Mouse (Mus musculus) forebrain, embryonic 11.5 days (tissue): ENCODE results near the gene Esyt3. TPM values are rescaled to one million over a fixed set of nuclear protein-coding genes. Genes with fewer than 3 reads are reported as not detected.

Experiments
- ATAC-seq: fragments of 200-750 bp; cut with Nextera tagmentation; replicated peaks from 2 replicates; pipeline ENCODE4 v1.8.0; 2017; ENCODE audit warnings: moderate TSS enrichment; ENCODE audit not compliant: low FRiP score
- DNase-seq: peaks from one replicate; pipeline ENCODE4 v3.0.0-alpha.2; 2017; ENCODE audit warnings: low spot score
- H3K27ac ChIP-seq: fragments of 300-500 bp; sonication (generic); 2 replicates; pipeline ENCODE4 v1.5.1; 2014; ENCODE audit warnings: low read depth, low read length
- H3K27me3 ChIP-seq: fragments of 300-500 bp; sonication (generic); 2 replicates; pipeline ENCODE4 v1.6.1; 2014; ENCODE audit warnings: mild to moderate bottlenecking, low read length, mixed read lengths; ENCODE audit not compliant: control insufficient read depth, insufficient read depth
- H3K36me3 ChIP-seq: fragments of 300-500 bp; sonication (generic); 2 replicates; pipeline ENCODE4 v1.6.1; 2014; ENCODE audit warnings: mild to moderate bottlenecking, low read length, moderate library complexity, mixed read lengths; ENCODE audit not compliant: control insufficient read depth, insufficient read depth
- H3K4me1 ChIP-seq: fragments of 300-500 bp; sonication (generic); replicated peaks from 2 replicates; pipeline ENCODE4 v1.6.1; 2014; ENCODE audit warnings: low read length, mixed read lengths; ENCODE audit not compliant: control insufficient read depth, insufficient read depth
- H3K4me2 ChIP-seq: fragments of 300-500 bp; sonication (generic); 2 replicates; pipeline ENCODE4 v1.6.1; 2014; ENCODE audit warnings: low read depth, mild to moderate bottlenecking, low read length, moderate library complexity, mixed read lengths; ENCODE audit not compliant: severe bottlenecking
- H3K4me3 ChIP-seq: fragments of 300-500 bp; sonication (generic); 2 replicates; pipeline ENCODE4 v1.5.1; 2014; ENCODE audit warnings: low read depth, low read length
- H3K9ac ChIP-seq: fragments of 300-500 bp; sonication (generic); 2 replicates; pipeline ENCODE4 v1.6.1; 2014; ENCODE audit warnings: low read length
- H3K9me3 ChIP-seq: fragments of 300-500 bp; sonication (generic); 2 replicates; pipeline ENCODE4 v1.6.1; 2016; ENCODE audit warnings: low read length, mixed read lengths; ENCODE audit not compliant: control insufficient read depth
- WGBS: fragments of 180-500 bp; shearing (Covaris S2); extraction: QIAGEN DNeasy Blood & Tissue Kit; methylation state at CpG from one replicate; pipeline ENCODE4 v1.1.7; 2014; 5-methylcytosine and 5-hydroxymethylcytosine counted together
- polyA plus RNA-seq: library from polyadenylated mRNA; unstranded; fragments of >200 nt; fragmentation: Nextera tagmentation; extraction: Ambion mirVana; gene quantifications from 2 replicates; pipeline ENCODE4 v1.2.1, GENCODE M21; 2014

Gene Esyt3
- polyA plus RNA-seq, 1 experiment from 2014 or later, result 0.35 TPM

GRCm38 (mm10) chr9:99390201-99390600, 31.8 kb upstream of the Esyt3 start:
- DNase-seq (no peak), ATAC-seq (no peak)
- H3K4me3 ChIP-seq, result no peak overlapping the region
- 80% methylated on average over 5 of the region's 5 CpGs for WGBS
- no peaks in the 10 kb centered on the region for H3K4me1 ChIP-seq
- no peak overlapping the region for H3K4me2 ChIP-seq
- no peaks in the 10 kb centered on the region for H3K36me3 ChIP-seq
- no peak overlapping the region for H3K9ac ChIP-seq
- no peak overlapping the region for H3K27ac ChIP-seq
- H3K27me3 ChIP-seq, result no peaks in the 10 kb centered on the region
- no peaks in the 10 kb centered on the region for H3K9me3 ChIP-seq

DNA sequence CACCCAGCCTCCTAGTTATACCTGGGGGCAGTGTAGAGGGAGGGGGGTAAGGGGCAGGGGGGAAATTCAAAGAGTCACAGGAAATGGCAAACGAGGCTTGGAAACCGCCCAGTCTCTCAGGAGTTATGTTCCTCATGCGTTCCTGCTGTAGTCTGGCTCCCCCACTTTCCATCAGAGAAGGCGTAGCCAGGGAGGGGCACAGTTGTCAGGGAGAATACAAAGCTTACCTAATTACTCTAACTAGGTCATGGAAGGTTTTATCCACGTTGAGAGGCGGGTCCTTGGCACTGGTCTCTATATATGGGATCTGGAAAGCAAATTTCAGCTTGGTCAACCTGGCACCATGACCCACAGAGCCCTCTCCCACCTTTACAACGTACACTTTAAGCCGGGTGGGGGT, 31.1 kb upstream of the Esyt3 start:
- Histone ChIP-seq H3K9ac (no peak overlapping the region), H3K27ac (no peak overlapping the region), H3K4me1 (no peaks in the 10 kb centered on the region), H3K27me3 (no peaks in the 10 kb centered on the region), H3K4me3 (no peak overlapping the region), H3K9me3 (no peaks in the 10 kb centered on the region), H3K4me2 (no peak overlapping the region), H3K36me3 (no peaks in the 10 kb centered on the region)
- WGBS, result 89% methylated on average over 8 of the region's 8 CpGs
- no peak for DNase-seq
- no peak for ATAC-seq

DNA sequence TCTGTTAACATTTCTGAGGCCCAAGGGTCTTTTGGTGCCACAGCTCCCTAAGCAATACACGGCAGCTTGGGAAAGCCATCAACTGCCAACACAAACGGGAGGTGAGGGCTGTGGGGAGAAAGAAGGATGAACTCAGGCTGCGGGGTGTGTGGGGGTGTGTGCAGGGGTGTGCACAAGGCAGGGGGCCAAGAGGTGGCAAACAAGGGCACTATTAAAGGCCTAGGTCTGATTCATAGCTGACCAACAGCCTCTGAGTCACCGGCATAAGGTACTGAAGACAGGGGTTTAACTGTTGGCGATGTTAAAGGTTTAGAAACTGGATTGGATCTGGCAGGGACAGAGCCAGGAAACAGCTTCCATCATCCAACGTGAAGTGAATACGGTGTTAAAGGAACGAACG, 30.5 kb upstream of the Esyt3 start:
- WGBS, result 89% methylated on average over 9 of the region's 9 CpGs
- Histone ChIP-seq H3K4me1 (no peaks in the 10 kb centered on the region), H3K27ac (no peak overlapping the region), H3K9ac (no peak overlapping the region), H3K27me3 (no peaks in the 10 kb centered on the region), H3K4me2 (no peak overlapping the region), H3K9me3 (no peaks in the 10 kb centered on the region), H3K4me3 (no peak overlapping the region), H3K36me3 (no peaks in the 10 kb centered on the region)
- no peak for DNase-seq
- ATAC-seq, result no peak

- ATAC-seq, result no peak
- Histone ChIP-seq H3K4me3 (no peak overlapping the region), H3K36me3 (no peaks in the 10 kb centered on the region), H3K27me3 (no peaks in the 10 kb centered on the region), H3K27ac (no peak overlapping the region), H3K4me1 (no peaks in the 10 kb centered on the region), H3K4me2 (no peak overlapping the region), H3K9me3 (no peaks in the 10 kb centered on the region), H3K9ac (no peak overlapping the region)
- DNase-seq, result no peak
- 88% methylated on average over 5 of the region's 5 CpGs for WGBS
These were observed 29.7 kb upstream of the Esyt3 start for GRCm38 (mm10) chr9:99388078-99388477.

GRCm38 (mm10) chr9:99382556-99382955, 24.2 kb upstream of the Esyt3 start:
- Histone ChIP-seq H3K27me3 (no peaks in the 10 kb centered on the region), H3K4me3 (no peak overlapping the region), H3K4me2 (no peak overlapping the region), H3K9ac (no peak overlapping the region), H3K27ac (no peak overlapping the region), H3K4me1 (no peaks in the 10 kb centered on the region), H3K36me3 (no peaks in the 10 kb centered on the region), H3K9me3 (no peaks in the 10 kb centered on the region)
- 84% methylated on average over 9 of the region's 9 CpGs for WGBS
- ATAC-seq (no peak), DNase-seq (peak; percentile 39)

DNA sequence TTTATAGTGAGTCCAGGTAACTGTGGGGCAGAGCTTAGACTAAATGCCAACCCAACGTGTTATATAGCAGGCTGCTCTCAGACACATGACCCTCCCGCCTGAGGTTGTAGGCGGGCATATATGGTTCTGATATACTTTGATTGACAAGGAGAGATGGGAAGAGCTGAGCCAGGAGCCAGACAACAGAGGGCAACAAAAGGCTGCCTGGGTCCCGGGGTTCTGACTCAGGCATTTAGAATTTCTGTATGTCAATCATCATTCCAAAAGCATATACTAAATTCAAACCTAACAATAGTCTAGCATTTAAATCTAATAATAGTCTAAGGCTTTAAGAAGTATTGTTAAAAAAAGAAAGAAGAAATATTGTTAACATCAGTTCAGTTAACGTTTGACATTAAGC, 20.8 kb upstream of the Esyt3 start:
- Histone ChIP-seq H3K4me3 (no peak overlapping the region), H3K36me3 (no peaks in the 10 kb centered on the region), H3K4me1 (no peaks in the 10 kb centered on the region; the same call in 1 of the 2 replicates), H3K4me2 (no peak overlapping the region), H3K9ac (no peak overlapping the region), H3K9me3 (no peaks in the 10 kb centered on the region), H3K27me3 (no peaks in the 10 kb centered on the region), H3K27ac (no peak overlapping the region)
- WGBS, result 68% methylated on average over 5 of the region's 5 CpGs
- peak; percentile 38 for DNase-seq
- no peak for ATAC-seq

- Histone ChIP-seq H3K9ac (0 out of 2 replicates have a peak overlapping the region, but pooled peaks have one; percentile 8), H3K9me3 (no peaks in the 10 kb centered on the region), H3K27ac (no peak overlapping the region), H3K36me3 (no peaks in the 10 kb centered on the region), H3K27me3 (no peaks in the 10 kb centered on the region), H3K4me3 (no peak overlapping the region), H3K4me2 (0 out of 2 replicates have a peak overlapping the region, but pooled peaks have one; percentile 18), H3K4me1 (no peaks in the 10 kb centered on the region; the same call in 1 of the 2 replicates)
- ATAC-seq (no peak), DNase-seq (peak; percentile 70)
- WGBS, result 12% methylated on average over 14 of the region's 14 CpGs
These were observed 18.4 kb upstream of the Esyt3 start for GRCm38 (mm10) chr9:99376591-99377418.

DNA sequence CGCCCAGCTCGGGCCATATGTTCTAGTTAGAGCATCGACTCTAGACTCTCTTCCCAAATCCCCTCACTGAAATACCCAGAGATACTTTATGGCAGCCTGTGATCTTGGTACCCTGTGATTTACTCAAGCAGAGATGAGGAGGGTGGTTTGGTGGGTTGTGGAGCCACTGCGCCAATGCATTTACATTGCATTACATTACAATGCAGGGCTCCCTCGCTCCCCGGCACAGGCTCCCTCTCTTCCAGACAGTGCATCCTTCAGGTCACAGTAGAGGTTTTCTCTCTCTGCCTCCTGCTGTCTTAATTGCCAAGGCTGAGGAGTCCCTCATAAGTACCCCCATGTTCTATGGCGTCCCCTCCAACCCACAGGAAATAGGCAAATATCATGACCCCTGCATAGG, 10.1 kb upstream of the Esyt3 start:
- H3K9me3 ChIP-seq, result no peaks in the 10 kb centered on the region
- ATAC-seq (no peak), DNase-seq (peak; percentile 32)
- H3K36me3 ChIP-seq, result no peaks in the 10 kb centered on the region
- no peaks in the 10 kb centered on the region for H3K27me3 ChIP-seq
- H3K4me2 ChIP-seq, result no peak overlapping the region
- no peaks in the 10 kb centered on the region for H3K4me1 ChIP-seq
- no peak overlapping the region for H3K9ac ChIP-seq
- 79% methylated on average over 7 of the region's 7 CpGs for WGBS
- no peak overlapping the region for H3K27ac ChIP-seq
- no peak overlapping the region for H3K4me3 ChIP-seq

DNA sequence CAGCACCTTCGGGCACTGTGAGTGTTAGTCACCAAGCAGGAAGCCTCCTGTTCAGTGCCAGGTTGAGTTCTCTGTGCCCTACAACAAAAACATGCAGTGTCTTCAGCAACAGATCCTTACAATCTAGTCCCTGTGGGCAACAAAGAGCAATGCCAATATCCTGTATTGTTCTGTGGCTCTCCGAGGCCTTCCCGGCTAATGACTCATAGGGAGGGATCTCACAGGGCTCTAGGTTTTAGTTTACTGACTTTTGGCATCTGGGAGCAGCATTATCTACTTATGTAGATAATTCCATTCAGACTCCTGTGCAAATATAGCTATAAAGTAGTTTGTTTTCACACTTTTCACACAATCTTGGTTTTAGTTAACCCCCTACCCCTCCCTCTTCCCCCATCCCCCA, 7.5 kb upstream of the Esyt3 start:
- DNase-seq (no peak), ATAC-seq (no peak)
- Histone ChIP-seq H3K4me2 (no peak overlapping the region), H3K9me3 (no peaks in the 10 kb centered on the region), H3K4me1 (no peaks in the 10 kb centered on the region), H3K9ac (no peak overlapping the region), H3K36me3 (no peaks in the 10 kb centered on the region), H3K27me3 (no peaks in the 10 kb centered on the region), H3K27ac (no peak overlapping the region), H3K4me3 (no peak overlapping the region)
- 88% methylated on average over 3 of the region's 3 CpGs for WGBS
